Mouse (Mus musculus) C2C12 (cell line): ENCODE measurements around the gene Capn10.

Experiments
- CTCF ChIP-seq: IDR thresholded peaks from one replicate; pipeline ENCODE4 v1.5.1; 2011; ENCODE audit not compliant: control insufficient read depth, insufficient read depth, insufficient read length
- MYOD1 ChIP-seq: IDR thresholded peaks from one replicate; pipeline ENCODE4 v1.6.1; 2011; ENCODE audit warnings: low read depth; ENCODE audit not compliant: control insufficient read depth, insufficient read length
- MYOG ChIP-seq: IDR thresholded peaks from one replicate; pipeline ENCODE4 v1.6.1; 2011; ENCODE audit not compliant: control insufficient read depth, insufficient read length; ENCODE audit errors: extremely low read depth

- no peak for TF ChIP-seq CTCF
- no peak for TF ChIP-seq MYOG
- TF ChIP-seq MYOD1: no peak
Measured at GRCm38 (mm10) chr1:92910925-92911720, 23.1 kb upstream of the Capn10 start.
